Mouse (Mus musculus) frontal cortex, adult (tissue): Measurements from ENCODE around the gene Ppfia2.

Experiments
- ATAC-seq: cut with Nextera tagmentation; 2 replicates; pipeline ENCODE4 v1.9.2; 2017; ENCODE audit warnings: mild to moderate bottlenecking, moderate library complexity, mixed read lengths; ENCODE audit not compliant: low TSS enrichment

The Ppfia2 gene

GRCm38 (mm10) chr10:106665221-106665620, 195.1 kb downstream of the Ppfia2 start:
- ATAC-seq = no peak

- peak; percentile 92 for ATAC-seq
Observed at GRCm38 (mm10) chr10:106670170-106670569, 200.0 kb downstream of the Ppfia2 start.

GRCm38 (mm10) chr10:106681395-106681794, 211.3 kb downstream of the Ppfia2 start:
- peak; percentile 66 for ATAC-seq

GRCm38 (mm10) chr10:106685519-106685918, 215.4 kb downstream of the Ppfia2 start:
- peak; percentile 73 for ATAC-seq

- peak; percentile 84 for ATAC-seq
Observed at GRCm38 (mm10) chr10:106719936-106720335, 249.8 kb downstream of the Ppfia2 start.

- peak; percentile 8; the same call in 1 of the 2 replicates for ATAC-seq
Observed at GRCm38 (mm10) chr10:106732265-106732664, 262.1 kb downstream of the Ppfia2 start.

GRCm38 (mm10) chr10:106736230-106737063, 266.3 kb downstream of the Ppfia2 start:
- ATAC-seq = peak; percentile 78

- ATAC-seq = 0 out of 2 replicates have a peak, but pooled peaks have one; percentile 19
Observed at GRCm38 (mm10) chr10:106738190-106738589, 268.1 kb downstream of the Ppfia2 start.

- no peak for ATAC-seq
Observed at GRCm38 (mm10) chr10:106744966-106745365, 274.8 kb downstream of the Ppfia2 start.

GRCm38 (mm10) chr10:106761061-106761460, 290.9 kb downstream of the Ppfia2 start:
- ATAC-seq = peak; percentile 98

GRCm38 (mm10) chr10:106763785-106764184, 293.6 kb downstream of the Ppfia2 start:
- no peak for ATAC-seq

GRCm38 (mm10) chr10:106775571-106775970, 305.4 kb downstream of the Ppfia2 start:
- ATAC-seq = no peak

- ATAC-seq = peak; percentile 90
Observed at GRCm38 (mm10) chr10:106815447-106815846, 345.3 kb downstream of the Ppfia2 start.

- peak; percentile 65 for ATAC-seq
Observed at GRCm38 (mm10) chr10:106818381-106818780, 348.2 kb downstream of the Ppfia2 start.

GRCm38 (mm10) chr10:106824215-106824614, 354.1 kb downstream of the Ppfia2 start:
- peak; percentile 86 for ATAC-seq

- ATAC-seq = peak; percentile 98
Observed at GRCm38 (mm10) chr10:106838476-106838875, 368.3 kb downstream of the Ppfia2 start.

GRCm38 (mm10) chr10:106858106-106858505, 388.0 kb downstream of the Ppfia2 start:
- no peak for ATAC-seq

GRCm38 (mm10) chr10:106870233-106870632, 400.1 kb downstream of the Ppfia2 start:
- peak; percentile 40 for ATAC-seq

- ATAC-seq = peak; percentile 51; the same call in 1 of the 2 replicates
Observed at GRCm38 (mm10) chr10:106871847-106872246, 401.7 kb downstream of the Ppfia2 start.

- no peak for ATAC-seq
Observed at GRCm38 (mm10) chr10:106872714-106873113, 402.6 kb downstream of the Ppfia2 start.

GRCm38 (mm10) chr10:106881330-106881729, 411.2 kb downstream of the Ppfia2 start:
- peak; percentile 79 for ATAC-seq

GRCm38 (mm10) chr10:106896351-106896750, 426.2 kb downstream of the Ppfia2 start:
- ATAC-seq = no peak

GRCm38 (mm10) chr10:106910108-106910507, 440.0 kb downstream of the Ppfia2 start:
- ATAC-seq = no peak
